Mouse (Mus musculus): ENCODE results near the gene Oas1e. TPM values are rescaled to one million over a fixed set of nuclear protein-coding genes. Genes with fewer than 3 reads are reported as not detected.
"Not testable (repeated sequence)": the region's sequence is repeated elsewhere in the genome, so short reads cannot be mapped to it uniquely, and the experiment has no call there.

Oas1e gene
- polyA plus RNA-seq, 1 experiment: not detected

DNA sequence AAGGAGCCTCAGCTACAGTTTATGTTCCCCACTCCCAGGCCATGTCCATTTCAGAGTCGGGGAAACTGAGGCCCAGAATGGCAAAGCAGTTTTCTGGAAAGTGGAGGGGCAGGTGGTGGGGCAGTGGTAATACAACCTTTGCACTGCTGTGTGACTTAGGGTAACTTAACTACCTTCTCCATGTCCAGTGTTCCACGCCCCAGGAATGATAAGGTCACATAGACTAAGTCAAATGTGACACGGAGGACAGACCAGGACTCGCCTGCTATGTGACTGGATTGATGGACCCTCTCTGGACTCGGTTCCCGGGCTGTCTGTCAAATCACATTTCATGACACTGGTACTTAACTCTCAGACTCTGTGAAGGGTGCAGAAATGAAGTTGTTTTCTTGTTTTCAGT, 17.7 kb upstream of the Oas1e start:
- Histone ChIP-seq H3K4me3 (replicated peaks; ENCODE audit: insufficient read depth, low read depth, low read length) (no peak overlapping the region), H3K27ac (ENCODE audit: insufficient read depth, low read length) (no peak overlapping the region), H3K4me1 (ENCODE audit: control insufficient read depth, insufficient read depth, low read length) (no peaks in the 10 kb centered on the region), H3K27me3 (ENCODE audit: control insufficient read depth, insufficient read depth, low read length) (no peaks in the 10 kb centered on the region)
- TF ChIP-seq POLR2A (IDR thresholded peaks at IDR 0.05; ENCODE audit: borderline replicate concordance, insufficient read depth, low read length): no peak
- TF ChIP-seq CTCF (IDR thresholded peaks at IDR 0.05; ENCODE audit: borderline replicate concordance, insufficient read depth, low read depth, low read length): no peak
- 84% methylated on average over 6 of the region's 6 CpGs for WGBS
- no peak for DNase-seq

DNA sequence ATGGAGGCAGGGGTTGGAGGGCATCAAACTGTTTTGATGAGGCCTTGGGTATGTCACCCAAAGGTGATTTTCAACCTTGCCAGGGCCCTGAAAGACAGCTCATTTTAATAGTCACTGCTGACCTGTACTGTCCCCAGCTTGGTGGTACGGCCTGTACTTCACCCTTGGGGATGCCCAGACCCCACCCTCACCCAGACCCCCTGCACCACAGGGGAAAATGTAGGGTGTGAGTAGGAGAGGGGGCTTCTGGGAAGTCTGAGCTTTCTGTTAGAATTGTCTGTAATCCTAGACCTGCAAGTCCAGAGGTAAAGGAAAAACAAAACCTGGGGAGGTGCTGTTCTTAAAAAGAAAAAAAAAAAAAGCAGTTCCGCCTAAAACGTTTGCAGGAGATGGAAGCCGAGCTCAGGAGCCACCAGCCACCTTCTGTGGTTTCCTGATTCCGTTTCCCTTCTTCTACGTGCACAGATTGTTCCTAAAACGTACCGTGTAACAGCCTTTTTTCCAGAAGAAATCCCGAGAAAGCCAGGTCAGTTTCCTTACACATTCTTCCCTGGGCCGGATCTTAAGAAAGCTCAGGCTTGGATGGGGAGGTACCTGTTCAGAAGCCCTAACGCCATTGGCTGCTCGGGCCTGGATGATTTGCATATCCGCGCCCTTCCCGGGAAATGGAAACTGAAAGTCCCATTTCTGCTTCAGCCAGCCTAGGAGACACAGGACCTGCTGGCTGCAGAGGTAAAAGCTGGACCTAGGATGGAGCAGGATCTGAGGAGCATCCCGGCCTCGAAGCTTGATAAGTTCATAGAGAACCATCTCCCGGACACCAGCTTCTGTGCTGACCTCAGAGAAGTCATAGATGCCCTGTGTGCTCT, 16.9 kb upstream of the Oas1e start, which contains the start of gene Oas1c:
Gene Oas1c, minus strand, starts transcription at position 564 of the 869 bp plus-strand sequence.
- peak; percentile 44; the same call in 1 of the 2 replicates for TF ChIP-seq POLR2A (IDR thresholded peaks at IDR 0.05; ENCODE audit: borderline replicate concordance, insufficient read depth, low read length)
- no peak for TF ChIP-seq CTCF (IDR thresholded peaks at IDR 0.05; ENCODE audit: borderline replicate concordance, insufficient read depth, low read depth, low read length)
- WGBS: 5% methylated on average over 18 of the region's 18 CpGs

DNA sequence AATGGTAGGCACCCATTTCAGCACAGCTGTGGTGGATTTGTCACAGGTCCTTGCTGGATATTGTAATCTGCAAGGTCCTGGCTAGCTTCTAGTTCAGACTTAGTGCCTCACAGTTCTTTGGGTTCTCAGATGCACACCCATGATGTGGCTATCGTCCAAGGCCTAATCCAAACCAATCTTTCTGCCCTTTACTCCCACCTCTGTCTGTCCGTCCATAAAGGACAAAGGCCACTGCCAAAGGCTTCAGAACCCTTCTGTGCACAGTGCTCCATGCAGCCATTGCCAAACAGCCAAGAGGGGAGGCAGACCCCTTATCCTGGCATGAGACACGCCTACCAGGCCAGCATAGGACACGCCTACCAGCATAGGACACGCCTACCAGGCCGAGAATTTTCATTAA, 13.8 kb upstream of the Oas1e start:
- no peak for DNase-seq
- H3K27me3 ChIP-seq (ENCODE audit: control insufficient read depth, insufficient read depth, low read length): no peaks in the 10 kb centered on the region
- H3K27ac ChIP-seq (ENCODE audit: insufficient read depth, low read length): no peak overlapping the region
- no peak overlapping the region for H3K4me3 ChIP-seq (replicated peaks; ENCODE audit: insufficient read depth, low read depth, low read length)
- TF ChIP-seq POLR2A (IDR thresholded peaks at IDR 0.05; ENCODE audit: borderline replicate concordance, insufficient read depth, low read length): no peak
- no peak for TF ChIP-seq CTCF (IDR thresholded peaks at IDR 0.05; ENCODE audit: borderline replicate concordance, insufficient read depth, low read depth, low read length)
- 41% methylated on average over 6 of the region's 6 CpGs for WGBS
- H3K4me1 ChIP-seq (ENCODE audit: control insufficient read depth, insufficient read depth, low read length): no peaks in the 10 kb centered on the region

More for the DNA sequence above, 16.9 kb upstream of the Oas1e start, which contains the start of gene Oas1c:
- Histone ChIP-seq H3K27me3 (ENCODE audit: control insufficient read depth, insufficient read depth, low read length) (no peaks in the 10 kb centered on the region), H3K4me1 (ENCODE audit: control insufficient read depth, insufficient read depth, low read length) (no peaks in the 10 kb centered on the region), H3K27ac (ENCODE audit: insufficient read depth, low read length) (no peak within 1 kb of the TSS), H3K4me3 (replicated peaks; ENCODE audit: insufficient read depth, low read depth, low read length) (peak within 1 kb of the TSS; percentile 67)
- DNase-seq: peak; percentile 78 to 81

DNA sequence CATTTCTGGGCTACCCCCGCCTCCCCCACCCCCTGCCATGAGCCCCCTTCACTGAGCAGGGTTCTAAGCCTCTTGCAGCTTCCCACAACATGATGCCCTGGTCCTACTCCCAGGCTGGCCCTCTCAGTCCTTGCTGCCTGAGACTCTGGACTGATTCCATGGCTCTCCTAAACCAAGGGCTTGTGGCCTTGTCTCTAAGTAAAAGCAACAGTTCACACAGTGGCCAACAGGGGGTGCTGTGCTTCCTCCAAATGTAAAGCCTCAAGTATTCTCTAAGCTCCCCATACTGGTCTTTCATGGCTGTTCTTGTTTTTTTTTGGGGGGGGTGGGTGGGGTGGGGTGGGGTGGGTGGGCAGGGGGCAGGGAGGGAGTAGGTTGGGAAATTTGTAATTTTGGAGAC, 11.1 kb upstream of the Oas1e start:
- H3K27ac ChIP-seq (ENCODE audit: insufficient read depth, low read length): no peak overlapping the region
- H3K4me3 ChIP-seq (replicated peaks; ENCODE audit: insufficient read depth, low read depth, low read length): no peak overlapping the region
- H3K4me1 ChIP-seq (ENCODE audit: control insufficient read depth, insufficient read depth, low read length): no peaks in the 10 kb centered on the region
- no peaks in the 10 kb centered on the region for H3K27me3 ChIP-seq (ENCODE audit: control insufficient read depth, insufficient read depth, low read length)
- peak; percentile 40 to 51 for DNase-seq
- WGBS: 92% methylated on average over 1 of the region's 1 CpGs
- TF ChIP-seq CTCF (IDR thresholded peaks at IDR 0.05; ENCODE audit: borderline replicate concordance, insufficient read depth, low read depth, low read length) (peak; percentile 52; the same call in 1 of the 2 replicates), POLR2A (IDR thresholded peaks at IDR 0.05; ENCODE audit: borderline replicate concordance, insufficient read depth, low read length) (no peak)

DNA sequence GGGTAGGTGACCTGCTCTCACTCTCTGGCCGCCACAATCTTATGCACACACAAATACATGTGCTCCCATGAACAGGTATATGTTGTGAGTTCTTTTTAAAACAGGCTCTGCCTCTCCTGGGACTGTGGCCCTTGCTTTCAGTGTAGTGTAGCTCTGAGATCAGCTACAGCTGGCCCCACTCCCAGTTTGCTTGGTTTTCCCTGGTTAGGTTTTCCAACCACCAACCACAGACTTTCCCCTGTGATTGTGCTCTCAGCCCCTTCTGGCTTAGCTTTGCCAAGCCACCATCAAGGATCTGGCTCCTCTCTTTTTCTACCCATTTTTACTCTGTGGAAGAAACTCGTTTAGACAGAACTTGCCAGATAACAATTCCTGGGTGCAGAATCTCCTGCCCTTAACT, 8.3 kb upstream of the Oas1e start:
- Histone ChIP-seq H3K27me3 (ENCODE audit: control insufficient read depth, insufficient read depth, low read length) (no peaks in the 10 kb centered on the region), H3K27ac (ENCODE audit: insufficient read depth, low read length) (no peak overlapping the region), H3K4me1 (ENCODE audit: control insufficient read depth, insufficient read depth, low read length) (no peaks in the 10 kb centered on the region), H3K4me3 (replicated peaks; ENCODE audit: insufficient read depth, low read depth, low read length) (no peak overlapping the region)
- DNase-seq: no peak
- 73% methylated on average over 2 of the region's 2 CpGs for WGBS
- TF ChIP-seq CTCF (IDR thresholded peaks at IDR 0.05; ENCODE audit: borderline replicate concordance, insufficient read depth, low read depth, low read length) (no peak), POLR2A (IDR thresholded peaks at IDR 0.05; ENCODE audit: borderline replicate concordance, insufficient read depth, low read length) (no peak)

DNA sequence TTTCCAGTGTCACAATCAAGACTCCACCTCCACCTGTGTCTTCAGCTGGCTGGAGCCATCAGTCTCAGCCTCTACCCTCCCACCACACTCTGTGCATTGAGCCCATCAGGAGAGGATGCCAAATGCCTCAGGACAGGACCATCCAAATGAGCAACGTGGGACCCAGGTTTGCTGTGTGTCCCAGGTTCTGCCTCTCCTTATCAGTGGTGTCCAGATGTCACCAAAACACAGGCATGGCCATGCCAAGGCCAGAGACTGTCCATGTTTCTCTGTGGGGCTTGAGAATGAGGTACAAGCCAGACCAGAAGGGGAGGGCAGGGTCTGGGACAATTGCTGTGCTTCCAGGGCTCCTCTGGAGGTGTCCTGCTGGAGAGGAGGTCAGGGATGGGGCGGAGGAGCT, 3.6 kb upstream of the Oas1e start:
- 73% methylated on average over 2 of the region's 2 CpGs for WGBS
- not testable (repeated sequence) for H3K27me3 ChIP-seq (ENCODE audit: control insufficient read depth, insufficient read depth, low read length); H3K4me1 ChIP-seq (ENCODE audit: control insufficient read depth, insufficient read depth, low read length); H3K4me3 ChIP-seq (replicated peaks; ENCODE audit: insufficient read depth, low read depth, low read length); H3K27ac ChIP-seq (ENCODE audit: insufficient read depth, low read length); DNase-seq

DNA sequence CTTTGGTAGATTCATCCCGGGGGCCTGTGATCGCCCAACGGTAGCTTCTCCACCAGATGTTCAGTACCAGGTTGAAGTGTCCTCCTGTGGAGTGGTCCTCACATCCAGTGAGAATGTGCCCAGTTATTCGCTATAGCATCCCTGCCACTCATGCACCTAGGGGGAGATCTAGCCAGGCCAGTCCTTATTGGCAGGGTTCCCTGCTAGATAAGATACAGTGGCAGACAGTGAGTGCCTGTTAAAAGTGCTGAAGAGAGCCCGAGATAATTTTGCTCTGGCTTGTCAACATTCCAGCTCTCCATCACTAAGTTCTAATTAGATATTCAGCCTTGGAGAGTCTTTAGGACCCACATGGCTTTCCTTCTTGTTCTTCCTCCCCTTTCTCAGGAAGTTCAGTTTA, 2.8 kb upstream of the Oas1e start:
- H3K4me3 ChIP-seq (replicated peaks; ENCODE audit: insufficient read depth, low read depth, low read length); H3K27ac ChIP-seq (ENCODE audit: insufficient read depth, low read length); DNase-seq; H3K4me1 ChIP-seq (ENCODE audit: control insufficient read depth, insufficient read depth, low read length); H3K27me3 ChIP-seq (ENCODE audit: control insufficient read depth, insufficient read depth, low read length): not testable (repeated sequence)
- WGBS: 54% methylated on average over 5 of the region's 5 CpGs

DNA sequence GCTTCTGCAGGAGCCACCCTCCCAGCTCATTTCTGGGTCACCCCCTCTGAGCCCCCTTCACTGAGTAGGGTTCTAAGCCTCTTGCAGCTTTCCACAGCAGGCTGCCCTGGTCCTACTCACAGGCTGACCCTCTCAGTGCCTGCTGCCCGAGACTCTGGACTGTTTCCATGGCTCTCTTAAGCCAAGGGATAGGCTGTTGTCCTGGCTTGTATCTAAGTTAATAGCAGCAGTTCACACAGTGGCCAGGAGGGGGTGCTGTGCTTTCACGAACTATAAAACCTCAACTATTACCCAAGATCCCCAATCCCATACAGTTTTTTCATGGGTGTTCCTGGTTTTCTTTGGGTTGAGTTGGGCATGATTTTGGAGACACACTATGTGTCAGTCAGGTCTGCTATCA, 2.3 kb downstream of the Oas1e start:
- Histone ChIP-seq H3K27ac (ENCODE audit: insufficient read depth, low read length) (no peak overlapping the region), H3K4me3 (replicated peaks; ENCODE audit: insufficient read depth, low read depth, low read length) (no peak overlapping the region), H3K4me1 (ENCODE audit: control insufficient read depth, insufficient read depth, low read length) (no peaks in the 10 kb centered on the region), H3K27me3 (ENCODE audit: control insufficient read depth, insufficient read depth, low read length) (no peaks in the 10 kb centered on the region)
- TF ChIP-seq CTCF (IDR thresholded peaks at IDR 0.05; ENCODE audit: borderline replicate concordance, insufficient read depth, low read depth, low read length): peak; percentile 65; the same call in 1 of the 2 replicates
- no peak for TF ChIP-seq POLR2A (IDR thresholded peaks at IDR 0.05; ENCODE audit: borderline replicate concordance, insufficient read depth, low read length)
- DNase-seq: peak; percentile 20 to 50
- WGBS: 16% methylated on average over 2 of the region's 2 CpGs
